Mouse (Mus musculus) thymus, adult 2 months (tissue): Measurements from ENCODE around the gene Dach1.

Experiments used
- CTCF ChIP-seq: fragments of 200-500 bp; IDR thresholded peaks from 2 replicates; pipeline ENCODE4 v1.5.1; 2012; ENCODE audit warnings: mild to moderate bottlenecking, control low read depth, low read length, moderate library complexity, borderline replicate concordance; ENCODE audit not compliant: control insufficient read depth, poor library complexity, insufficient read depth; ENCODE audit errors: extremely low read depth
- POLR2A ChIP-seq: fragments of 200-500 bp; IDR thresholded peaks from 2 replicates; pipeline ENCODE4 v1.6.1; 2012; ENCODE audit warnings: mild to moderate bottlenecking, low read length, control low read depth, moderate library complexity; ENCODE audit not compliant: control insufficient read depth, poor library complexity, insufficient read depth; ENCODE audit errors: extremely low read depth

DNA sequence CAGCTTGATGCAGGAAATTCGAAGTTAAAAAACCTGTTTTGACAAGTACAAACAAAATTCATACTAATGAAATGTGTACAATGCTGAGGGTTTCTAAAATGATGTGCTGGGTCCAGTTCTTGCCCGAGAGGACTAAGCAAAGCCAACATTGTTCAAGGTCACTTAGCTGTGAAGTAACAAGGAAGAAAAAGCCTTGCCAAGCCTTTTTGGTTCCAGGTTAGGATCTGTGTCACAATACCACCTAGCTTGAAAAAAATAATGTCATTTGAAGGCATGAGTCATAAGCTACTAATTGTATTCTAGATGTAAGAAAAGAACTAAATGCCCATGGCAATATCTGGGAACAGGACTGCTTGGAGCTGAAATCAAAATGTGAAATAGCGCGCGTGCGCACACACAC is 161.1 kb downstream of the Dach1 start:
- no peak for TF ChIP-seq CTCF
- TF ChIP-seq POLR2A: no peak
